Mouse (Mus musculus): ENCODE measurements around the gene Slc6a19. TPM values are rescaled to one million over a fixed set of nuclear protein-coding genes. Genes with fewer than 3 reads are reported as not detected.
"Not testable (repeated sequence)": the region's sequence is repeated elsewhere in the genome, so short reads cannot be mapped to it uniquely, and the experiment has no call there.

Gene Slc6a19
- polyA plus RNA-seq, 1 experiment from 2014 or later: not detected

GRCm38 (mm10) chr13:73711803-73712202, 7.1 kb upstream of the Slc6a19 start:
- no peaks in the 10 kb centered on the region for H3K27me3 ChIP-seq
- no peak for ATAC-seq (ENCODE audit: borderline replicate concordance, extremely low read depth, low FRiP score, low TSS enrichment)
- 91% methylated on average over 5 of the region's 5 CpGs for WGBS
- H3K4me2 ChIP-seq: no peak overlapping the region
- H3K9ac ChIP-seq: no peak overlapping the region
- no peaks in the 10 kb centered on the region for H3K4me1 ChIP-seq
- no peak overlapping the region for H3K4me3 ChIP-seq
- H3K36me3 ChIP-seq: no peaks in the 10 kb centered on the region
- H3K9me3 ChIP-seq: no peaks in the 10 kb centered on the region
- H3K27ac ChIP-seq: no peak overlapping the region

GRCm38 (mm10) chr13:73711221-73711620, 6.6 kb upstream of the Slc6a19 start:
- Histone ChIP-seq H3K9me3 (no peaks in the 10 kb centered on the region), H3K9ac (no peak overlapping the region), H3K4me1 (no peaks in the 10 kb centered on the region), H3K27me3 (no peaks in the 10 kb centered on the region), H3K36me3 (no peaks in the 10 kb centered on the region), H3K4me3 (no peak overlapping the region), H3K4me2 (no peak overlapping the region), H3K27ac (no peak overlapping the region)
- ATAC-seq (ENCODE audit: borderline replicate concordance, extremely low read depth, low FRiP score, low TSS enrichment): no peak
- 85% methylated on average over 5 of the region's 5 CpGs for WGBS

GRCm38 (mm10) chr13:73709491-73709890, 4.8 kb upstream of the Slc6a19 start:
- H3K4me1 ChIP-seq: no peaks in the 10 kb centered on the region
- no peak overlapping the region for H3K27ac ChIP-seq
- no peaks in the 10 kb centered on the region for H3K9me3 ChIP-seq
- no peak overlapping the region for H3K4me2 ChIP-seq
- no peak for ATAC-seq (ENCODE audit: borderline replicate concordance, extremely low read depth, low FRiP score, low TSS enrichment)
- no peak overlapping the region for H3K9ac ChIP-seq
- no peak overlapping the region for H3K4me3 ChIP-seq
- no peaks in the 10 kb centered on the region for H3K27me3 ChIP-seq
- no peaks in the 10 kb centered on the region for H3K36me3 ChIP-seq
- 40% methylated on average over 6 of the region's 6 CpGs for WGBS

GRCm38 (mm10) chr13:73703486-73703885, 1.2 kb downstream of the Slc6a19 start:
- H3K9me3 ChIP-seq; H3K27ac ChIP-seq; H3K36me3 ChIP-seq; H3K4me2 ChIP-seq; H3K27me3 ChIP-seq; H3K9ac ChIP-seq; ATAC-seq (ENCODE audit: borderline replicate concordance, extremely low read depth, low FRiP score, low TSS enrichment); H3K4me1 ChIP-seq; H3K4me3 ChIP-seq: not testable (repeated sequence)
- WGBS: 44% methylated on average over 4 of the region's 4 CpGs

- Histone ChIP-seq H3K27me3 (no peaks in the 10 kb centered on the region), H3K4me2 (no peak overlapping the region), H3K27ac (no peak overlapping the region; the same call in 1 of the 2 replicates), H3K36me3 (no peaks in the 10 kb centered on the region), H3K9ac (no peak overlapping the region), H3K4me1 (no peaks in the 10 kb centered on the region), H3K4me3 (no peak overlapping the region), H3K9me3 (no peaks in the 10 kb centered on the region)
- 61% methylated on average over 4 of the region's 4 CpGs for WGBS
- ATAC-seq (ENCODE audit: borderline replicate concordance, extremely low read depth, low FRiP score, low TSS enrichment): 0 out of 2 replicates have a peak, but pooled peaks have one; percentile 42
These were observed 1.9 kb downstream of the Slc6a19 start for GRCm38 (mm10) chr13:73702776-73703175.

- Histone ChIP-seq H3K27me3 (no peaks in the 10 kb centered on the region), H3K4me1 (no peaks in the 10 kb centered on the region), H3K9ac (no peak overlapping the region), H3K4me3 (no peak overlapping the region), H3K4me2 (no peak overlapping the region), H3K9me3 (no peaks in the 10 kb centered on the region), H3K27ac (no peak overlapping the region), H3K36me3 (no peaks in the 10 kb centered on the region)
- WGBS: 66% methylated on average over 9 of the region's 9 CpGs
- no peak for ATAC-seq (ENCODE audit: borderline replicate concordance, extremely low read depth, low FRiP score, low TSS enrichment)
These were observed 3.3 kb downstream of the Slc6a19 start for GRCm38 (mm10) chr13:73701161-73701883.

GRCm38 (mm10) chr13:73700554-73700953, 4.1 kb downstream of the Slc6a19 start:
- WGBS: 84% methylated on average over 12 of the region's 12 CpGs

GRCm38 (mm10) chr13:73699714-73700113, 5.0 kb downstream of the Slc6a19 start:
- H3K4me3 ChIP-seq: no peak overlapping the region
- 90% methylated on average over 6 of the region's 6 CpGs for WGBS
- no peaks in the 10 kb centered on the region for H3K9me3 ChIP-seq
- ATAC-seq (ENCODE audit: borderline replicate concordance, extremely low read depth, low FRiP score, low TSS enrichment): no peak
- no peaks in the 10 kb centered on the region for H3K36me3 ChIP-seq
- H3K27me3 ChIP-seq: no peaks in the 10 kb centered on the region
- no peaks in the 10 kb centered on the region for H3K4me1 ChIP-seq
- no peak overlapping the region for H3K9ac ChIP-seq
- H3K4me2 ChIP-seq: no peak overlapping the region
- H3K27ac ChIP-seq: no peak overlapping the region

More at GRCm38 (mm10) chr13:73700554-73700953, 4.1 kb downstream of the Slc6a19 start:
- H3K27ac ChIP-seq: no peak overlapping the region
- no peaks in the 10 kb centered on the region for H3K36me3 ChIP-seq
- H3K4me1 ChIP-seq: no peaks in the 10 kb centered on the region
- H3K9me3 ChIP-seq: no peaks in the 10 kb centered on the region
- H3K27me3 ChIP-seq: no peaks in the 10 kb centered on the region
- ATAC-seq (ENCODE audit: borderline replicate concordance, extremely low read depth, low FRiP score, low TSS enrichment): no peak
- no peak overlapping the region for H3K4me2 ChIP-seq
- no peak overlapping the region for H3K9ac ChIP-seq
- H3K4me3 ChIP-seq: no peak overlapping the region

- no peak for ATAC-seq (ENCODE audit: borderline replicate concordance, extremely low read depth, low FRiP score, low TSS enrichment)
- H3K4me3 ChIP-seq: no peak overlapping the region
- no peak overlapping the region for H3K4me2 ChIP-seq
- H3K4me1 ChIP-seq: no peaks in the 10 kb centered on the region
- no peaks in the 10 kb centered on the region for H3K27me3 ChIP-seq
- no peak overlapping the region for H3K27ac ChIP-seq
- H3K36me3 ChIP-seq: no peaks in the 10 kb centered on the region
- no peak overlapping the region for H3K9ac ChIP-seq
- WGBS: 39% methylated on average over 3 of the region's 3 CpGs
- H3K9me3 ChIP-seq: no peaks in the 10 kb centered on the region
These were observed 8.1 kb downstream of the Slc6a19 start for GRCm38 (mm10) chr13:73696529-73696928.

- no peaks in the 10 kb centered on the region for H3K36me3 ChIP-seq
- no peaks in the 10 kb centered on the region for H3K27me3 ChIP-seq
- no peak overlapping the region for H3K4me2 ChIP-seq
- H3K9ac ChIP-seq: no peak overlapping the region
- H3K4me3 ChIP-seq: no peak overlapping the region
- 74% methylated on average over 1 of the region's 1 CpGs for WGBS
- no peaks in the 10 kb centered on the region for H3K4me1 ChIP-seq
- no peak overlapping the region for H3K27ac ChIP-seq
- no peaks in the 10 kb centered on the region for H3K9me3 ChIP-seq
- no peak for ATAC-seq (ENCODE audit: borderline replicate concordance, extremely low read depth, low FRiP score, low TSS enrichment)
These were observed 9.7 kb downstream of the Slc6a19 start for GRCm38 (mm10) chr13:73694972-73695371.

GRCm38 (mm10) chr13:73693333-73693732, 11.3 kb downstream of the Slc6a19 start:
- Histone ChIP-seq H3K27ac (no peak overlapping the region), H3K4me1 (no peaks in the 10 kb centered on the region), H3K4me3 (no peak overlapping the region), H3K9me3 (no peaks in the 10 kb centered on the region), H3K27me3 (no peaks in the 10 kb centered on the region), H3K36me3 (no peaks in the 10 kb centered on the region), H3K9ac (no peak overlapping the region), H3K4me2 (no peak overlapping the region)
- ATAC-seq (ENCODE audit: borderline replicate concordance, extremely low read depth, low FRiP score, low TSS enrichment): no peak
- WGBS: 53% methylated on average over 2 of the region's 2 CpGs

- Histone ChIP-seq H3K27ac (no peak overlapping the region), H3K4me2 (no peak overlapping the region)
- 24% methylated on average over 10 of the region's 10 CpGs for WGBS
These were observed 12.3 kb downstream of the Slc6a19 start for GRCm38 (mm10) chr13:73692249-73692868.

More at GRCm38 (mm10) chr13:73692249-73692868, 12.3 kb downstream of the Slc6a19 start:
- Histone ChIP-seq H3K4me1 (no peaks in the 10 kb centered on the region), H3K9me3 (no peaks in the 10 kb centered on the region), H3K9ac (no peak overlapping the region), H3K36me3 (no peaks in the 10 kb centered on the region), H3K27me3 (no peaks in the 10 kb centered on the region), H3K4me3 (no peak overlapping the region)
- ATAC-seq (ENCODE audit: borderline replicate concordance, extremely low read depth, low FRiP score, low TSS enrichment): peak; percentile 77

All from lung, embryonic 15.5 days (tissue).